Mouse (Mus musculus) kidney, adult 8-10 months (tissue): ENCODE results near the gene Tbck.
A peak's percentile ranks its signal among the peaks of the same experiment; 100 is the strongest.

ENCODE experiments used
- DNase-seq, 2 experiments: peaks; one replicate each; pipeline ENCODE4 v3.0.0; 2022

Tbck gene

GRCm38 (mm10) chr3:132683447-132684230 is at the start of gene Tbck:
Gene Tbck, plus strand, starts transcription at chr3:132684144.
- DNase-seq = peak; percentile 91 to 93

GRCm38 (mm10) chr3:132637080-132637479 is 46.9 kb upstream of the Tbck start:
- DNase-seq = no peak

GRCm38 (mm10) chr3:132644071-132644470 is 39.9 kb upstream of the Tbck start:
- no peak for DNase-seq

GRCm38 (mm10) chr3:132646814-132647213 is 37.1 kb upstream of the Tbck start:
- no peak for DNase-seq

- no peak for DNase-seq
Measured at GRCm38 (mm10) chr3:132649368-132649767, 34.6 kb upstream of the Tbck start.

- no peak for DNase-seq
Measured at GRCm38 (mm10) chr3:132650191-132650590, 33.8 kb upstream of the Tbck start.

- DNase-seq = no peak
Measured at GRCm38 (mm10) chr3:132651776-132652175, 32.2 kb upstream of the Tbck start.

GRCm38 (mm10) chr3:132653959-132654358 is 30.0 kb upstream of the Tbck start:
- no peak for DNase-seq

GRCm38 (mm10) chr3:132655955-132656354 is 28.0 kb upstream of the Tbck start:
- no peak for DNase-seq

GRCm38 (mm10) chr3:132677494-132677893 is 6.5 kb upstream of the Tbck start:
- DNase-seq = no peak

- no peak for DNase-seq
Measured at GRCm38 (mm10) chr3:132684231-132684928, 436 bp downstream of the Tbck start, which contains the start of gene Aimp1. Gene Aimp1, minus strand, starts transcription at chr3:132684370.

GRCm38 (mm10) chr3:132701368-132701767 is 17.4 kb downstream of the Tbck start:
- DNase-seq = no peak

- DNase-seq = no peak
Measured at GRCm38 (mm10) chr3:132704216-132704615, 20.3 kb downstream of the Tbck start.

- DNase-seq = no peak
Measured at GRCm38 (mm10) chr3:132706977-132707376, 23.0 kb downstream of the Tbck start.

GRCm38 (mm10) chr3:132713913-132714312 is 30.0 kb downstream of the Tbck start:
- DNase-seq = no peak

- DNase-seq = no peak
Measured at GRCm38 (mm10) chr3:132717316-132717715, 33.4 kb downstream of the Tbck start.

GRCm38 (mm10) chr3:132724326-132724725 is 40.4 kb downstream of the Tbck start:
- DNase-seq = no peak

- peak in 1 of 2 experiments; percentile 39 for DNase-seq
Measured at GRCm38 (mm10) chr3:132744287-132745146, 60.6 kb downstream of the Tbck start.

- peak; percentile 50 to 56 for DNase-seq
Measured at GRCm38 (mm10) chr3:132747036-132747435, 63.1 kb downstream of the Tbck start.

GRCm38 (mm10) chr3:132747766-132748165 is 63.8 kb downstream of the Tbck start:
- DNase-seq = no peak

GRCm38 (mm10) chr3:132748750-132749149 is 64.8 kb downstream of the Tbck start:
- DNase-seq = no peak

GRCm38 (mm10) chr3:132752772-132753171 is 68.8 kb downstream of the Tbck start:
- no peak for DNase-seq

- DNase-seq = no peak
Measured at GRCm38 (mm10) chr3:132756274-132756673, 72.3 kb downstream of the Tbck start.
